Mouse (Mus musculus): ENCODE measurements at regions not wholly inside any gene's neighbourhood (a gene's known extent, or its start where the extent isn't known, plus 50 kb on each side); places are given as distances from the start of the nearest gene placed in this dataset.

DNA sequence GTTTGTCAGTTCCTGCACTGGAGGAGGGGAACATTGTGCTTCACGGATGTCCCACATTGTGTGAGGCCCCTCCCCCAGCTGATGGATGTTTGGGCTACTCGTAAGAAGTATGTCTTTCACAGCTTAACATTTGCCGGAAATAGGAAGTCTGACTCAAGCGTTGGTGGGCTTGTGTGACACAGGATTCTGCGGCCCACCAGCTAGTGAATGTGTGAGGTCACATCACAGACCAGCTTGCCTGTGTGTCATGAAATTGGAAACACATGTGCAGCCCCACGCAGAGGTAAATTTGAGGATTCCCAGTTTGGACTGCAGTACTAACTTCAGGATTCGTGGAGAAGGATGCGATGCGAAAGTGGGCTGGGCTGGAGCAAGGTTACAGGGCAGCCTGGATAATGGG, 1126.6 kb upstream of the A1bg start:
- DNase-seq (ENCODE audit: low read depth, low spot score): peak; percentile 51

DNA sequence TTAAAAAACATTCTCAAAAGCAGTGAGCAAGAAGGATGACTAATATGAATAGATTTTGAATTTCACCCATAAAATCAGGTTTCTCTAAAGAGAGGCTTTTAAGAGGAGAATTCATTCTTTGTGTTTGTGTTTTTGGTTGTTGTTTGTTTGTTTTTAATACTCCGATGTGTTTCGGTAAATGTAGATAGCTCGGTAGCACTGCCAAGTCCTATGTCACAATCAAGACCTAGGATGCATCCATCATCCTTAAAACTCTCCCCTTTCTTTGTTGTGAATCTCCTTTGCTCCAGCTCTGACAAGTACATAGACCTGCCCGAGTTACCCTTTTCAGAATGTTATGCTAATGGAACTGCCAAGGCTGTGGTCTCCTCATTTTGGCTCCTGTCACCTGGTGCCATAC, 1126.2 kb upstream of the A1bg start:
- no peak for DNase-seq (ENCODE audit: low read depth, low spot score)

DNA sequence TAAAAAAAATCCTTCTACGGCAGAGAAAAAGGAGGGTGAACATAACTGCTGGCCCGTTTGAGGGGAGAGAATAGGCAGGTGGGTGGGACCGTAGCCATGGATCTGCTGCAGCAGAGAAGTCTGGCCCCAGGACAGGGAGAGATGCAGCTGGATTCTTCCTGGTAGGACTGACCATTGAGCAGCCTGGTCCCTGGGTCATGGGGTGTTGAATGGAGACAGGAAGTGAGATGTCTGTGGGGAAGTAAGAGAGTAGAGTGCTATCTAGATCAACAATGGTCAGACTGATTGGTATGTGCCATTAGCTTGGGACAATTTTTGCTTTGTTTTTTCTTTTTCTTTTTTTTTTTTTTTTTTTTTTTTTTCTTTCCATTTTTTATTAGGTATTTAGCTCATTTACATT, 1123.5 kb upstream of the A1bg start:
- no peak for DNase-seq (ENCODE audit: low read depth, low spot score)

DNA sequence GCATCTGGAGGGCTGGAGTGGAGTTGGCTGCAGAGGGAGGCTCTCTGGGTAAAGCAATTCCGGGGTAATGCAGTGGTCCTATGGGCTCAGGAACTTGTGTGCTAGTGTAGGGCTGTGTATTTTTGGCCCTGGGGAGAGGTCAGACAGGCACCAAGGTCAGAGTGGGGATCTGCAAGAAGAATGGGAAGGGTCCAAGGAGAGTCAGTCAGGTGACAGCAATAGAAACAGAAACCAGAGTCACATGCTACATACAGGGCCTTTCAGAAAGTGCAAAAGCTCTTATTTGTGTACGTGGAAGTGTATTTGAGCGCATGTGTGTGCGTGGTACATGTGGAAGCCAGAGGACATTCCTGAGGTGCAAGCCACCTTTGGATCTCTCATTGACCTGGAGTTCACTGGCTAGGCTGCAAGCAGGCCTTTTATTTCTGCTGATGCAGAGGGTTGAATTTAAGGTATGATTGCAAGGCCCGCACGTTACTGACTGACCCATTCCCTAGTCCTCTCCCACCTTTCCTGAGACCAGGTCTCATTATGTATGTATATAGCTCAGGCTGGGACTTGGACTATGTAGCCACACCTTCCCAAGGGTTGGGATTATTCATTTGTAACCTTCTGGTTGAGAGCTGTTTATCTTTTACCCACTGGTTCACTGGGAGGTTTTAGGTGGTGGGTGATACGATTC, 1122.0 kb upstream of the A1bg start:
- DNase-seq (ENCODE audit: low read depth, low spot score): no peak

DNA sequence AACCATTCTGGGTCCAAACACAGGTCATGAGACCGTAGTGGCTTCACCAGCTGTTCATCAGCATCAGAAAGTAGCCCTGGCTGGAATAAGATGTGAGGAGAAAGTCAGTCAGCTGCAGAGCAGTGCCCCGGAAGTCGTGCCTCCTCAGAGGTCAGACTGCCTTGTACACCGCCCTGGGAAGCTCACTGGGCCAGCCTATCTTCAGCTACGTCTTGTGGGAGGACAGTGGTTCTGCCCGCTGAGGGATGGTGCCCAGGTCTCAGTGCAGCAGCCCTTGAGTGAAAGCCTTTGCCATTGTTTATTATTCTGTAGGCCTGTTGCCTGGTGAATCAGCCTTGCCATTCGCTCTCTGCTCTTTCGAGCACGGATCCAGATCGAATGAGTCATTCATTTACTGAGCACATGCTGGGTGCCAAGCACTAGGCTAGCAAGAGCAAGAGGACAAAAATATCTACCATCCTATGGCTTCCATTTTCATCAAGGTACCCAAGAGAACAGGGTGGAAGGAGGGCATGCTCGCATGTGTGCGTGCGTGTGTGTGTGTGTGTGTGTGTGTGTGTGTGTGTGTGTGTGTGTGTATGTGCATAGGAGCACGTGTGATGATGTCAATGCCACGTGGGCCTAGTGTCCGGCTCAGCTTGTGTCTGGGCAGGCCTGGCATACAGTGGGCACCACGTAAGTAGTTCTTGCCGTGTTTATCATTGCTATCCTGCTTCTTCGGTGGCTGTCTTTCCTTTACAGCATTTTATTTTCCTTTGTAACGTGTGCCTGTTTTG, 1121.0 kb upstream of the A1bg start:
- DNase-seq (ENCODE audit: low read depth, low spot score): peak; percentile 94

DNA sequence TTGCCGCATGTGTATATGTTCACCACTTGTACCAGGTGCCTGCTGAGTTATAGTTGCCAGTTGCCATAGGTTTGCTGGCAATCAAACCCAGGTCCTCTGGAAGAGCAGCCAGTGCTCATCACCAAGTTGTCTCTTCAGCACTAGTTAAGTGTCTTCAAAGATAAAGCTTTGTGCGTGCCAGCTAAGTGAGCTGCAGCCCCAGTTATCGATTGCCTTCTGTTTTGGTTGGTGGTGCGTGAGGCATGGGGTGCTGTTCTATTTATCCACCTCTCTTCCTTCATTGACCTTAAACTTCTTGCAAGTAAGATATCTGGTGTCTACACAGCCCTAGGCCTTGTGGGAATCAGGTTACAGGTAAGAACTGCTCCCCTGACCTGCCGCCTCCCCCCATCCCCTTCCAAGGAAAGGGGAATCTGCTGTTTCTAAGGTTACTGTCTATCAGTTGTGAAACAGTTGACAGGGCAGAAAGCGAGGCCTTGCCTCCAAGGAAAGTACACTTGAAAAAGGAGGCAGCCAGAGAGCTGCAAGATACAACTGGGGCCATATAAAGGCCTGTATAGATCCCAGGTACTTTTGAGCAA, 1120.2 kb upstream of the A1bg start:
- no peak for DNase-seq (ENCODE audit: low read depth, low spot score)

All from brain, adult 2 months (tissue).